Mouse (Mus musculus) myocyte (in vitro differentiated cells): ENCODE data around the gene Irf8.
"Not testable (repeated sequence)": the region's sequence is repeated elsewhere in the genome, so short reads cannot be mapped to it uniquely, and the experiment has no call there.

Experiments used
- CEBPB ChIP-seq: IDR thresholded peaks from 2 replicates; pipeline ENCODE4 v1.6.1; 2011; ENCODE audit warnings: mild to moderate bottlenecking, moderate library complexity; ENCODE audit not compliant: poor library complexity, insufficient read depth, severe bottlenecking
- MAX ChIP-seq: IDR thresholded peaks from one replicate; pipeline ENCODE4 v1.6.1; 2011; ENCODE audit warnings: low read depth, mild to moderate bottlenecking, control low read depth
- MYOG ChIP-seq, 3 experiments: IDR thresholded peaks; one replicate each; pipeline ENCODE4 v1.6.1; 2011; ENCODE audit warnings: control low read depth in 2 of 3, low read depth in 2 of 3, mild to moderate bottlenecking in 2 of 3; ENCODE audit not compliant: insufficient read length in 2 of 3, control insufficient read depth in 1 of 3, insufficient read depth in 1 of 3
- POLR2A ChIP-seq: IDR thresholded peaks from one replicate; pipeline ENCODE4 v1.6.1; 2011; ENCODE audit warnings: low read depth, mild to moderate bottlenecking, control low read depth, moderate library complexity; ENCODE audit not compliant: insufficient read length
- POLR2AphosphoS2 ChIP-seq: IDR thresholded peaks from one replicate; pipeline ENCODE4 v1.6.1; 2011; ENCODE audit warnings: low read depth, control low read depth; ENCODE audit not compliant: insufficient read length
- REST ChIP-seq: IDR thresholded peaks from one replicate; pipeline ENCODE4 v1.6.1; 2011; ENCODE audit warnings: mild to moderate bottlenecking, control low read depth, moderate library complexity; ENCODE audit not compliant: insufficient read depth, insufficient read length
- TCF12 ChIP-seq: IDR thresholded peaks from one replicate; pipeline ENCODE4 v1.6.1; 2011; ENCODE audit warnings: mild to moderate bottlenecking, control low read depth; ENCODE audit not compliant: poor library complexity, insufficient read depth, severe bottlenecking
- TCF3 ChIP-seq: IDR thresholded peaks from one replicate; pipeline ENCODE4 v1.6.1; 2011; ENCODE audit warnings: low read depth, control low read depth; ENCODE audit not compliant: insufficient read length
- USF1 ChIP-seq: IDR thresholded peaks from one replicate; pipeline ENCODE4 v1.6.1; 2011; ENCODE audit warnings: low read depth, mild to moderate bottlenecking, control low read depth, moderate library complexity

- TF ChIP-seq POLR2A; POLR2AphosphoS2; CEBPB; TCF12; MYOG (IDR thresholded peaks at IDR 0.05; ENCODE audit: control insufficient read depth in 1 of 3, insufficient read depth in 1 of 3, insufficient read length in 2 of 3, low read depth in 2 of 3); REST; TCF3; USF1; MAX: not testable (repeated sequence)
These were observed 67.7 kb downstream of the Irf8 start for GRCm38 (mm10) chr8:120803661-120804375.
